In genomic region chr10:23015935-23016694, GRCm38 (mm10) we compare ENCODE assay signal across 11 mouse cellular contexts.
DNase-seq lines count a peak whose midpoint lies in the region; ATAC-seq lines count a peak whose summit lies in the region.
"Had no signal": no experiment of that assay in that cellular context is flagged by ENCODE, and none has a peak within 500 bp of the region (broad histone marks: within the 10 kb centered on the region; RNA-seq: fewer than 3 reads in every experiment).

No protein-coding gene starts in this region.

- H3K4me1 ChIP-seq in midbrain, embryonic 11.5 days (ENCODE audit: control insufficient read depth, insufficient read depth, low read length) = no peaks in the 10 kb centered on the region; the same call in 1 of the 2 replicates
- peaks cover 3% of the 10 kb centered on the region; the same call in 1 of the 2 replicates for H3K4me1 ChIP-seq in midbrain, embryonic 10.5 days
- peaks cover 12% of the 10 kb centered on the region for H3K4me1 ChIP-seq in midbrain, embryonic 13.5 days (replicated peaks)

- no peaks in the 10 kb centered on the region for H3K36me3 ChIP-seq in midbrain, embryonic 11.5 days (ENCODE audit: control insufficient read depth, insufficient read depth, low read length)
- H3K36me3 ChIP-seq in midbrain, embryonic 10.5 days = no peaks in the 10 kb centered on the region
- H3K36me3 ChIP-seq in midbrain, embryonic 13.5 days = no peaks in the 10 kb centered on the region

- no peak overlapping the region for H3K27ac ChIP-seq in midbrain, embryonic 11.5 days (ENCODE audit: low read depth, low read length)
- no peak overlapping the region for H3K27ac ChIP-seq in midbrain, embryonic 10.5 days (replicated peaks)
- peak overlapping the region; percentile 56; the same call in 1 of the 2 replicates for H3K27ac ChIP-seq in midbrain, embryonic 13.5 days
- H3K27ac ChIP-seq: liver, embryonic 14.5 days had no signal

- no peak overlapping the region for H3K4me3 ChIP-seq in midbrain, embryonic 11.5 days (ENCODE audit: low read depth, low read length)
- H3K4me3 ChIP-seq in midbrain, embryonic 10.5 days = no peak overlapping the region
- H3K4me3 ChIP-seq in midbrain, embryonic 13.5 days (replicated peaks) = no peak overlapping the region

- no peaks in the 10 kb centered on the region for H3K27me3 ChIP-seq in midbrain, embryonic 11.5 days (ENCODE audit: control insufficient read depth, insufficient read depth, low read length)
- H3K27me3 ChIP-seq in midbrain, embryonic 10.5 days (ENCODE audit: low read depth, poor library complexity, severe bottlenecking) = no peaks in the 10 kb centered on the region
- no peaks in the 10 kb centered on the region for H3K27me3 ChIP-seq in midbrain, embryonic 13.5 days

- DNase-seq in embryo, embryonic 11 days = peak; percentile 29
- DNase-seq in embryo, embryonic 9.5 days (ENCODE audit: extremely low spot score) = no peak
- no peak for DNase-seq in midbrain, embryonic 11.5 days (ENCODE audit: low spot score, missing footprints)
- no peak for DNase-seq in midbrain, embryonic 10.5 days (ENCODE audit: low spot score)
- no peak for DNase-seq in gastrocnemius, postnatal 14 days
- DNase-seq in testis, postnatal 10 days (ENCODE audit: low spot score) = no peak
- DNase-seq in adrenal gland, adult (ENCODE audit: inconsistent age in 2 of 2, low spot score in 1 of 2) = no peak
- DNase-seq: adrenal gland, postnatal 10 days; cerebellum, postnatal 10 days had no signal

- ATAC-seq in midbrain, embryonic 11.5 days (ENCODE audit: low FRiP score) = peak; percentile 61
- peak; percentile 79 for ATAC-seq in midbrain, embryonic 13.5 days

- H3K9me3 ChIP-seq in midbrain, embryonic 11.5 days (ENCODE audit: control insufficient read depth, low read length) = no peaks in the 10 kb centered on the region
- no peaks in the 10 kb centered on the region for H3K9me3 ChIP-seq in midbrain, embryonic 10.5 days (replicated peaks)
- no peaks in the 10 kb centered on the region for H3K9me3 ChIP-seq in midbrain, embryonic 13.5 days

- no peak overlapping the region for H3K4me2 ChIP-seq in midbrain, embryonic 11.5 days
- no peak overlapping the region for H3K4me2 ChIP-seq in midbrain, embryonic 13.5 days (replicated peaks)

- intact Hi-C loops in gastrocnemius, postnatal 14 days (cut with DNase I; ENCODE audit: low total_unique reads) = no loop called here

- WGBS in midbrain, embryonic 11.5 days = 56% methylated on average over 3 of the region's 3 CpGs
- WGBS in midbrain, embryonic 10.5 days = 65% methylated on average over 3 of the region's 3 CpGs
- 53% methylated on average over 3 of the region's 3 CpGs for WGBS in midbrain, embryonic 13.5 days

- no peak overlapping the region for H3K9ac ChIP-seq in midbrain, embryonic 11.5 days (ENCODE audit: low read length)
- H3K9ac ChIP-seq in midbrain, embryonic 13.5 days (replicated peaks) = no peak overlapping the region
- H3K9ac ChIP-seq: liver, embryonic 14.5 days had no signal
